Mouse (Mus musculus): ENCODE measurements at regions not wholly inside any gene's neighbourhood (a gene's known extent, or its start where the extent isn't known, plus 50 kb on each side); places are given as distances from the start of the nearest gene placed in this dataset.

DNA sequence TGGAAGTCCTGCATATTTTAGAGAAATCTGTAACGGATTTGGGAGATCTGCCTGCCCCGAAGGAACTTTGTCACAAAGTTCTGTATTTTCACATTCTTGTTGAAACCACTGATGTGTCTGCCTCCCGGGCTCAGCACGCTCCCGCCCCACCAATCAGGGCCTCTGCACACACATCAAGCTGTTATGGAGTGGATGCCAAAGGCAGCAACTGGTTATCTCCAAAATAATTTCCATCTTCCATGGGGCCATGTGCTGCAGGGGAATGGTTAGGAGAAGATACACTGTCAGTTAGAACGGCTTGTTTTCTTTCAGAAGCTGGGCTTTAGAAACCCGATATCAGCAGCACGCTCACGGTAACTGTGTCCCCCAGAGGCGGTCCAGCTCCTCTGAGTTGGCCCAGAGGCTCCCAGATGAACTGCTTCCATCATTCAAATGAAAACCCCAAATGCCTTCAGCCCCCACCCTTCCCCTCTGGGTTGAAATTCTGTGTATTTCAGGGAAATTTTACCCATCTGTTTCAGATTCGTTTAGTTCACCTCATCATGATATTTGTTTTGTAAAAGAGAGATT lies 240.0 kb downstream of the Cdc5l start:
- Histone ChIP-seq H3K4me3 (replicated peaks; ENCODE audit: extremely low read depth, low read depth, low read length) (no peak overlapping the region), H3K4me1 (ENCODE audit: control insufficient read depth, insufficient read depth, low read length) (no peaks in the 10 kb centered on the region)
- no peak for TF ChIP-seq POLR2A (IDR thresholded peaks at IDR 0.05; ENCODE audit: borderline replicate concordance, extremely low read depth, low read depth, low read length)
- no peak for TF ChIP-seq CTCF (IDR thresholded peaks at IDR 0.05; ENCODE audit: insufficient read depth, low read length)
- DNase-seq, result no peak
- 46% methylated on average over 11 of the region's 11 CpGs for WGBS

DNA sequence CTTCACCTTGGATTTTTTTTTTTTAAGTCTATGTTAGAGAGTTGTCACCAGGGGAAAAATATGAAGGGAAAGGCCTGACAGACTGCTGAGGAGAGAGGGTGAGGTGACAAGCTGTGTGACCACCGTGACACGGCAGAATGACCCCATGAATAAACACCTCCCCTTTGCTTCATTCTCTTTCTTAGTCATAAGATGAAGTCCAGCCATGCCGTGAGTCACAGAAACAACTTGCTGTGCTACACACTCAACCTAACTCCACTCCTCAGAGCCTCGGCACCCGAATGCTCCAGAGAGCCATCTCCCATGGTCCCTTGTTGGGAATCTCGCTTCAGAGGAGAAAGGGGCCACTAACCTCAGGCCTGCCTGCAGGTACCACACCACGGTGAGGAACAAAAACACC lies 246.1 kb downstream of the Cdc5l start:
- WGBS, result 75% methylated on average over 7 of the region's 7 CpGs
- Histone ChIP-seq H3K4me1 (ENCODE audit: control insufficient read depth, insufficient read depth, low read length) (no peaks in the 10 kb centered on the region), H3K4me3 (replicated peaks; ENCODE audit: extremely low read depth, low read depth, low read length) (no peak overlapping the region)
- DNase-seq, result no peak
- TF ChIP-seq POLR2A (IDR thresholded peaks at IDR 0.05; ENCODE audit: borderline replicate concordance, extremely low read depth, low read depth, low read length), result no peak
- no peak for TF ChIP-seq CTCF (IDR thresholded peaks at IDR 0.05; ENCODE audit: insufficient read depth, low read length)

DNA sequence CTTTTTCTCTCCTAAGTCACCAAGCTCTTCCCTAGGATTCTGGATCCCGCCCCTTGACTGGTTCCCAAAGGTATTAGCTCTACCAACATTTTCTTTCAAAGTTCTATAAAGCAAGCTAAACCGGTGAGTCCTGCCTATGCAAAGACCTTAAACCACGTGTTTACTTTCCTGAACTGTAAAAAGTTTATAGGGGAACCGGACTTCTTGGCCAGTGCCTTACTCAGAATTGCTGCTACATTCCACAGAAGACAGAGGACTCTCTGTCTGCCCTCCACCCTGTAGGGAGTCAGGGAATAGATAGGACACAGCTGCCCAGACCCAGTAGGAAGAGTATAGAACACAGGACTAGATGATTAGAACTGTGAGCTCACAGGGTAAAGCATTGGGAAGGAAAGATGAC lies 257.2 kb downstream of the Cdc5l start:
- Histone ChIP-seq H3K4me3 (replicated peaks; ENCODE audit: extremely low read depth, low read depth, low read length) (no peak overlapping the region), H3K4me1 (ENCODE audit: control insufficient read depth, insufficient read depth, low read length) (no peaks in the 10 kb centered on the region)
- DNase-seq, result no peak
- TF ChIP-seq POLR2A (IDR thresholded peaks at IDR 0.05; ENCODE audit: borderline replicate concordance, extremely low read depth, low read depth, low read length) (no peak), CTCF (IDR thresholded peaks at IDR 0.05; ENCODE audit: insufficient read depth, low read length) (no peak)
- 53% methylated on average over 4 of the region's 4 CpGs for WGBS

DNA sequence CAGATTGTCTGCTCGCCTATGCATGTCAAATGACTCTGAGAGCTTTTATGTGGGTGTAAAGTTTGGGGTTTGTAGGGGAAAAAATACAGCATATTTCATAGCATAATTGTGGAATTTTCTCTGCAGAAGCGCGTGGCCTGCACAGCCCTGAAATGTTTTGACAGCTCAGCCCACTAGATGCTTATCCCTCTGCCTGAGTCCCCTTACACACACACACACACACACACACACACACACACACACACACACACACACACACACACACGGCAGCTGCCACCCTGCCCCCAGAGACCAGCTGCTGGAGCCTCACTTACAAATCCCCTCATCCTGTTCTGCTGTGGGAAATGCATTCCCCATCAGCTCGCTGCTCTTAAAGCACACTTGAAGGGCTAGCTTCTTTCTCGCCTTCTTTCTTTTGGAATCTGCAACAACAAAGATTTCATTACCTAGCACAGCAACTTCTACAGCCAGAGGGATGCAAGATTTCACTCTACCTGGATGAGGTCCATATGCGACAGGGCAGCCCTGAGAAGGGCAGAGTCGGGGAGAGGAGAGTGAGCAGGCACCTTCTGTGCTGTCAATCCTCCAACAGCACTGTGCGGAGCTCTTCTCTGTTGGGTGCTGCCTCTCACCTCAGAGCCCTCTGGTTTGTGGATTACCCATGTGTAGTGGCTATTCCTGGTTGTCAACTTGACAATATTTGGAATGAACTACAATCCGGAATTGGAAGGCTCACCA lies 264.1 kb downstream of the Cdc5l start:
- H3K4me3 ChIP-seq (replicated peaks; ENCODE audit: extremely low read depth, low read depth, low read length), result no peak overlapping the region
- no peak for TF ChIP-seq CTCF (IDR thresholded peaks at IDR 0.05; ENCODE audit: insufficient read depth, low read length)
- no peak for TF ChIP-seq POLR2A (IDR thresholded peaks at IDR 0.05; ENCODE audit: borderline replicate concordance, extremely low read depth, low read depth, low read length)
- WGBS, result 53% methylated on average over 10 of the region's 10 CpGs
- H3K4me1 ChIP-seq (ENCODE audit: control insufficient read depth, insufficient read depth, low read length), result no peaks in the 10 kb centered on the region
- no peak for DNase-seq
